8 mouse cellular contexts compared by ENCODE assay signal in the genomic region with DNA sequence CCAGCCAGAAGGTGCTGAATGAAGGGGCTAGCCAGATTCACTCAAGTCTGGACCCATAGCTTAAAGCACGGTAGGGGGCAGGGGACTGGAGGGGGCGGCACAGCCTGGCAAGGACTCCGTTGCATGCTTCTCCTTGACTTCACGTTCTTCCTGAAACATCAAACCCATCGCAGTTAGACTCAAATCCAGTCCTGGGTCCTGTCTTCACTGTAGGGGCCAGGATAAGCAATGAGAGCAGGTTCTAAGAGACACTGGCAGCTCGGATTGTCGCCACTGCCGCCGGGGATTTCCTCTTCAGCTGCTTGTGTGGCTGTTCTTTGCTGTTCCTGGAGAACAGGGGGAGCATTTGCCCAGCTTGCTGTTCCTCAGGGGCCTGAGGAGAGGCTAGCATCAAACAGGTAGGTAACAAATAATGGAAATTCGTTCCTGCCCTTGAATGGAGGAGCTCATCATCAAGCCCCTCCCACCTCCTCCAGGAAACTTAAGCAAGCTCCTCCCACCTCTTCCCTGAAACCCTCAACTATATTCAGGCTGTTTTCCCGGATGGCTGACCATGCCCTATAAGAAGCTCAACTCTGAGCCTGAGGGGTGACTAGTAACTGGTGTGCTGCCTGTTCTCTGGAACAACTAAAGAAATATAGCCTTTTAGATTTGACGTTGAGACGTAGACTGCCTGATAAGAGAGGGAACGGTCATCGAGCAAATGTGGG. TPM values are rescaled to one million over a fixed set of nuclear protein-coding genes. Genes with fewer than 3 reads are reported as not detected.
DNase-seq lines count a peak whose midpoint lies in the region; ATAC-seq lines count a peak whose summit lies in the region.

No protein-coding gene starts in this region.

- no peaks in the 10 kb centered on the region for H3K27me3 ChIP-seq in embryonic facial prominence, embryonic 13.5 days
- no peaks in the 10 kb centered on the region for H3K27me3 ChIP-seq in kidney, embryonic 14.5 days (ENCODE audit: control insufficient read depth, insufficient read depth, low read length)
- no peaks in the 10 kb centered on the region for H3K27me3 ChIP-seq in midbrain, embryonic 10.5 days (ENCODE audit: low read depth, poor library complexity, severe bottlenecking)

- 30% methylated on average over 15 of the region's 15 CpGs for WGBS in embryonic facial prominence, embryonic 13.5 days
- 17% methylated on average over 15 of the region's 15 CpGs for WGBS in kidney, embryonic 14.5 days
- 25% methylated on average over 15 of the region's 15 CpGs for WGBS in midbrain, embryonic 10.5 days

- no peak overlapping the region for H3K27ac ChIP-seq in embryonic facial prominence, embryonic 13.5 days
- peak overlapping the region; percentile 59; the same call in 1 of the 2 replicates for H3K27ac ChIP-seq in kidney, embryonic 14.5 days (ENCODE audit: low read depth, low read length)
- peak overlapping the region; percentile 67 for H3K27ac ChIP-seq in midbrain, embryonic 10.5 days (replicated peaks)

- peak overlapping the region; percentile 52 for H3K4me2 ChIP-seq in embryonic facial prominence, embryonic 13.5 days
- peak overlapping the region; percentile 56 for H3K4me2 ChIP-seq in kidney, embryonic 14.5 days (replicated peaks; ENCODE audit: low read depth, low read length)

- H3K9me3 ChIP-seq in embryonic facial prominence, embryonic 13.5 days: no peaks in the 10 kb centered on the region
- H3K9me3 ChIP-seq in kidney, embryonic 14.5 days (ENCODE audit: control insufficient read depth, low read length): no peaks in the 10 kb centered on the region
- no peaks in the 10 kb centered on the region for H3K9me3 ChIP-seq in midbrain, embryonic 10.5 days (replicated peaks)

- peaks cover 4% of the 10 kb centered on the region; the same call in 1 of the 2 replicates for H3K36me3 ChIP-seq in embryonic facial prominence, embryonic 13.5 days
- H3K36me3 ChIP-seq in kidney, embryonic 14.5 days (ENCODE audit: control insufficient read depth, insufficient read depth, low read length): no peaks in the 10 kb centered on the region
- peaks cover 6% of the 10 kb centered on the region; the same call in 1 of the 2 replicates for H3K36me3 ChIP-seq in midbrain, embryonic 10.5 days

- peak overlapping the region; percentile 46; the same call in 1 of the 2 replicates for H3K9ac ChIP-seq in embryonic facial prominence, embryonic 13.5 days
- peak overlapping the region; percentile 47; the same call in 1 of the 2 replicates for H3K9ac ChIP-seq in kidney, embryonic 14.5 days (ENCODE audit: low read depth, low read length)

- H3K4me3 ChIP-seq in embryonic facial prominence, embryonic 13.5 days: peak overlapping the region; percentile 30
- H3K4me3 ChIP-seq in kidney, embryonic 14.5 days (ENCODE audit: low read length): peak overlapping the region; percentile 28
- peak overlapping the region; percentile 50 for H3K4me3 ChIP-seq in midbrain, embryonic 10.5 days

- intact Hi-C loops in left cerebral cortex, postnatal 14 days (cut with DNase I): no loop called here

- no peak for ATAC-seq in embryonic facial prominence, embryonic 13.5 days (ENCODE audit: insufficient number of reproducible peaks, insufficient read depth, low FRiP score, low TSS enrichment, low read depth)
- peak; percentile 78 for ATAC-seq in kidney, embryonic 14.5 days (ENCODE audit: low FRiP score, low TSS enrichment)

- H3K4me1 ChIP-seq in embryonic facial prominence, embryonic 13.5 days: peaks cover 14% of the 10 kb centered on the region
- peaks cover 8% of the 10 kb centered on the region; the same call in 1 of the 2 replicates for H3K4me1 ChIP-seq in kidney, embryonic 14.5 days (ENCODE audit: control insufficient read depth, insufficient read depth, low read length)
- peaks cover 14% of the 10 kb centered on the region for H3K4me1 ChIP-seq in midbrain, embryonic 10.5 days

- peak; percentile 20 for DNase-seq in adrenal gland, postnatal 10 days
- DNase-seq in adrenal gland, postnatal 4 days (ENCODE audit: low spot score in 2 of 2): no peak
- no peak for DNase-seq in midbrain, embryonic 10.5 days (ENCODE audit: low spot score)
- DNase-seq in left cerebral cortex, postnatal 14 days (ENCODE audit: low spot score in 2 of 2): no peak
- no peak for DNase-seq in right cerebral cortex, postnatal 10 days (ENCODE audit: low spot score in 2 of 2)
- no peak for DNase-seq in layer of hippocampus, adult 9-10 months (ENCODE audit: low spot score)

RNA-seq across cellular contexts. Expression of a gene that starts 18.3 kb away (rescaled TPM):
- not detected for total RNA-seq in adrenal gland, postnatal 10 days (2021)
- total RNA-seq in adrenal gland, postnatal 4 days (2021): not detected
- polyA plus RNA-seq in embryonic facial prominence, embryonic 13.5 days (2015; fragmentation: Nextera tagmentation; extraction: Ambion mirVana): not detected in 2 replicates
- not detected in 2 replicates for polyA plus RNA-seq in kidney, embryonic 14.5 days (2014; fragmentation: Nextera tagmentation; extraction: Ambion mirVana)
- not detected in 2 replicates for polyA plus RNA-seq in midbrain, embryonic 10.5 days (2016; fragmentation: Nextera tagmentation; extraction: Ambion mirVana)
- total RNA-seq in left cerebral cortex, postnatal 14 days (2021): not detected

RNA-seq across cellular contexts. Expression of a gene that starts 31.9 kb away (rescaled TPM):
- total RNA-seq in adrenal gland, postnatal 10 days (2021): not detected
- not detected for total RNA-seq in adrenal gland, postnatal 4 days (2021)
- polyA plus RNA-seq in embryonic facial prominence, embryonic 13.5 days (2015; fragmentation: Nextera tagmentation; extraction: Ambion mirVana): not detected in 2 replicates
- polyA plus RNA-seq in kidney, embryonic 14.5 days (2014; fragmentation: Nextera tagmentation; extraction: Ambion mirVana): not detected in 2 replicates
- not detected in 2 replicates for polyA plus RNA-seq in midbrain, embryonic 10.5 days (2016; fragmentation: Nextera tagmentation; extraction: Ambion mirVana)
- total RNA-seq in left cerebral cortex, postnatal 14 days (2021): not detected

RNA-seq across cellular contexts. Expression of a gene that starts 45.6 kb away (rescaled TPM):
- not detected for total RNA-seq in adrenal gland, postnatal 10 days (2021)
- total RNA-seq in adrenal gland, postnatal 4 days (2021): not detected
- polyA plus RNA-seq in embryonic facial prominence, embryonic 13.5 days (2015; fragmentation: Nextera tagmentation; extraction: Ambion mirVana): not detected in 2 replicates
- not detected in 2 replicates for polyA plus RNA-seq in kidney, embryonic 14.5 days (2014; fragmentation: Nextera tagmentation; extraction: Ambion mirVana)
- polyA plus RNA-seq in midbrain, embryonic 10.5 days (2016; fragmentation: Nextera tagmentation; extraction: Ambion mirVana): not detected in 2 replicates
- not detected for total RNA-seq in left cerebral cortex, postnatal 14 days (2021)
